Mouse (Mus musculus): ENCODE results near the gene Nktr. TPM values are rescaled to one million over a fixed set of nuclear protein-coding genes. Genes with fewer than 3 reads are reported as not detected.

Gene Nktr
- total RNA-seq, 2 experiments from 2014 or later, result 146 to 173 TPM

DNA sequence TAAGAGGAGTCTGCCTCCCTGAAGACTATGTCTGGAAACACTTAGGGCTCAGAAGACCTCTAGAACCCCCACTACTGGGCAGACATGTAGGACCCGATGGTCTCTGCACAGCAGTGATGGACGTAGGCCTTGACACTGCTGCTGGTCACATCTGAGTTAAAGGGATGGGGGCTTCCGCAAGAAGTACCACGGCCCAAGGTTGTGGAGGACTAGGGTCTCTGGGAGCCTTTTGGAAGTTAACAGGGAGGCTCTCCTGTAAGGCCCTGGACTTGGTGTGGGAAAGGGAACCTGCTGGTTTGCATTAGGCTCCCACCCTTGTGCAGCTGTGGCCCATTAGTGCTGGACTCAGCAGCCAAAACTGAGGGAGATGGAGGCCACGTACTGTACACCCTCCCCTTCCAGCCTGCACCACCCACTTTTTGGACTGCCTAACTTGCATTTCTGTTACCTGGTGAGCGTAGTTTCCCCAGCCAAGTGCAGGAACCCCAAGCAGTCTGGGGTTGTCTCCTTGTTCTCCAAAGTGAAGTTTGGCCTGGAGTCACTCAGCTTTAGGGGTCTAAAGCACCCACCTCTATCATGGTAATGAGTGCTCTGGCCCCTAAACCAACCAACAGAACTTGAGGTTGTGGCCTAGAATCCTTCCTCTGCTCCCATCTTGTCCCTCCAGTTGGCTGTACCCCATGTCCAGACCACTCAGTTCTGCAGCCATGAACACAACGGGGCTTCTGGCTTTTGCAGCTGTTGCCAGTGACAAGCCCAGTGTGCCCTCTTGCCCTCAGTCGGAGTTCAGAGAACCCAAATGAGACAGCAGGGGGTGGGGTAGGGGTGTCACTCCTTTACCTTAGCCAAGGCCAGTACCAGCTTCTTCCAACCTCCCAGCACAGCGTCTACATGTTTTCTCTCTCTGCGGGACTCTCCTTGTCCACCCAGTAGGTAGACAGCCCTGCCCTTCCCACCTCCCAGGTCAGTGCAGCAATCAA, 39.2 kb downstream of the Nktr start:
- ATAC-seq (replicated peaks; ENCODE audit: low FRiP score, low TSS enrichment, poor library complexity, severe bottlenecking), result no peak

DNA sequence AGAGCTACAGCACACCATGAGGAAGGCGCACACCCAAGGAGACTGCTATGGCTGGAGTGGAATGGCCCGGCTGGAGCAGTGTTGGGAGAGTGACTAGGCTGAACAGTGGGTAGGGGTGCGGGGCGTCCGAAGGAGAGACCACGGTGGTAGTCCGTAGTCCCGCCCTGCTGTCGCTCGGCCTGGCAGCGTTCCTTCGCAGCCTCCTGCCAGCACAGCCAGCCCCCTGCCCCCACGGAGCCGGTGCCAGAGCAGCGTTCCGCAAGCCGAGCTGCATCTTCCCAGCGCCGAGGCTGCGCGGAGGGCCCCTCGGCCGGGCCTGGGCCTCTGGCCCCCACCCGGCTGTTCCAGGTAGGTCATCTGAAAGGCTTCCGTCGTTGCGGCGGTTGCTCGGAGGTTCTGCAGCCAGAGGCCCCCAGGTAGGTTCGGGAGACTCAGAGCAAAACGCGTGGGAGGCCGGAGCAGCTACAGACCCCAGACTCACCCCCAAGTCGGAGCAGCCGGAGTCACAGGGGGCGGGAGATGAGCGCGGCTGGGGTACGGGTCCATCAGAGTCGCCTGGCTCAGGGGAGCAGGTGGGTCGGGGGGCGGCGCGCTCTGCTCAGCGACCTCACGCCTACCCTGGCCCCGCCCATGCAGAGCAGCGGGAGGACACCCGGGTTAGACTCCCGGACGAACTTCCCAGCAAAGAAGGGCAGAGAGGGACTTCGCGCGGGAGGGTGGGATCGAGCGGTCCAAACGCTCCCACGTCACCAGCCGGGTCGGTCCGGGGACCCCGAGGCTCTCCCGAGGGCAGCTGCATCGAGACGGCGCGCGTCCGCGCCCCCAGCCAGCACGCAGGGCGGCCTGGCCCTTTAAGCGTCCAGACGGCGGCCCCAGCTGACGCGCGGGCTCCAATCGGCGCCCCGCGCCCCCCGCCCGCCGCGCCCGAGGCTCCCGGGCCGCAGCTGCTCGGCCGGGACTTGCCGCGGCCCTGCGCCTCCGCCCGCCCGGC, 40.4 kb downstream of the Nktr start, which contains the start of gene Zfp651:
TSS of gene Zfp651 (plus strand) at position 240 of the 991 bp plus-strand sequence.
- ATAC-seq (replicated peaks; ENCODE audit: low FRiP score, low TSS enrichment, poor library complexity, severe bottlenecking), result peak; percentile 23; the same call in 1 of the 2 replicates

- ATAC-seq (replicated peaks; ENCODE audit: low FRiP score, low TSS enrichment, poor library complexity, severe bottlenecking), result no peak
These were observed 41.5 kb downstream of the Nktr start for GRCm38 (mm10) chr9:121760271-121761090.

DNA sequence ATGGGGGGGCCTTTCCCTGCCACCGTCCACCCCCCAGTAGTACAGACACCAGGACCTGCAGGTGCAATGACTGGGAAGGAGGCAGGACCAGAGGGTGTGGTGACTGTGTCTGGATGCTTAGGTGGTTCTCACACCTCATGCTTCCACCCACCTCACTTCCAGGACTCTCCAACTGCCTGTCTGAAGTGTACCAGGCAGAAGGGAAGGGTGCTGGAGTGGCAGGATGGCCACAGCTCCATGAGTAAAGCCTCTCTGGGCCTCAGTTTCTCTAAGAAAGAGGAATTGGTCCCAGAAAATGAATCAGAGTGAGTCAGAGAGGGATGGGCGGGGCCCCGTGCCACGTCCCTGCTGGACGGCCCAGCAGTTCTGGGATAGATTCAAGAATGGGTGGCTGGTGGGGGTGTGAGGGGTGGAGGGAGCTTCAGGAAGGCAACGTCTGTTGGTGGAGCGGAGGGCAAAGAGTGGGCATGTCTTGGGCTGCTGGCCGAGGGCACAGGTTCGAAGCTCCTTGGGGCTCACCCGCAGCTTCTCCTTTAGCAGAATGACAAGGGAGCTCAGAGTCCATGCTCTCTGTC, 42.2 kb downstream of the Nktr start:
- ATAC-seq (replicated peaks; ENCODE audit: low FRiP score, low TSS enrichment, poor library complexity, severe bottlenecking), result no peak

DNA sequence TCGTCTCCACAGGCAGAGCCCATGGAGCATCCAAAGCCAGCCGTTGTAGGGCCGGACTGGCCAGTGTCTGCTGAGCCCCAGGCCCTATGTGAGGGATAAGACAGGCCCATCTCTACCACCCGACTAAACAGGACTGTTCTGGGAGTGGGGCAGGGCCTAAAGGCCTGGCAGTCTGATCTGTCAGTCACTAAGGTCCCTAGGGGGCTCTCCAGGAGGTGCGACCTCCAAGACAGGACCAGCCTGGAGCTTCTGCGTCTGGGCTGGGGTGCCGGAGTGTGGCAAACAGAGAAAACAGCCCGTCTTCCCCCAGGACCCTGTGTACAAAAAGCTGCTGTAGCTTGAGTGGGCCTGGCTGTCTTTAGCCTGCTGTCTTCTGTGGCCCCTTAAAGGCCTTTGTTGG, 42.8 kb downstream of the Nktr start:
- no peak for ATAC-seq (replicated peaks; ENCODE audit: low FRiP score, low TSS enrichment, poor library complexity, severe bottlenecking)

DNA sequence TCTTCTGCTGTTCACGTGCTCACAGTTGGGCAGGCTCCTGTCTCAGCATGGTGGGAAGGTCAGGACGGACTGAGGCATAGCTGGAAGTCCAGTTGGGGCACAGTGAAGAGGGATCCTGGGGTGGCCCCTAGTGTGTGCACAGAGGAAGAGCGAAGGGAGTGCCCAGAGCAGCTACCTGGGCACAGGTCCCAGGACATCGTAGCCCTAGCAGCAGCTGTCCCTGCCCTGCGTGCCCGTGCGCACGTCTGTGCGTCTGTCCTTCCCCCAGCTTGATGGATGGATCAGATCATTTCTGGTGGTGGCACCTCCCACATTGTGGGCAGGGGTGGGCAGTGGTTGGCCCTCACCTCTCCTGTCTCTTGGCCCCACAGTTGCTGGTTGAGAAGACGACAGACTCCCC, 43.3 kb downstream of the Nktr start:
- no peak for ATAC-seq (replicated peaks; ENCODE audit: low FRiP score, low TSS enrichment, poor library complexity, severe bottlenecking)

DNA sequence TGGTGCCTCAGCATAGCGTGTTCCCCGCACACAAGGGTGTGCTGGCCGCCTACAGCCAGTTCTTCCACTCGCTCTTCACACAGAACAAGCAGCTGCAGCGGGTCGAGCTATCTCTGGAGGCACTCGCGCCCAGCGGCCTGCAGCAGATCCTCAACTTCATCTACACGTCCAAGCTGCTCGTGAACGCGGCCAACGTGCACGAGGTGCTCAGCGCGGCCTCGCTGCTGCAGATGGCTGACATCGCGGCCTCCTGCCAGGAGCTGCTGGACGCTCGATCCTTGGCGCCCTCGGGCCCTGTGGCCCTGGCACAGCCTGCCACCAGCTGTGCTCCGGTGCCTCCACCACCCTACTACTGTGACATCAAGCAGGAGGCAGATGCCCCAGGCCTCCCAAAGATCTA, 43.8 kb downstream of the Nktr start:
- no peak for ATAC-seq (replicated peaks; ENCODE audit: low FRiP score, low TSS enrichment, poor library complexity, severe bottlenecking)

DNA sequence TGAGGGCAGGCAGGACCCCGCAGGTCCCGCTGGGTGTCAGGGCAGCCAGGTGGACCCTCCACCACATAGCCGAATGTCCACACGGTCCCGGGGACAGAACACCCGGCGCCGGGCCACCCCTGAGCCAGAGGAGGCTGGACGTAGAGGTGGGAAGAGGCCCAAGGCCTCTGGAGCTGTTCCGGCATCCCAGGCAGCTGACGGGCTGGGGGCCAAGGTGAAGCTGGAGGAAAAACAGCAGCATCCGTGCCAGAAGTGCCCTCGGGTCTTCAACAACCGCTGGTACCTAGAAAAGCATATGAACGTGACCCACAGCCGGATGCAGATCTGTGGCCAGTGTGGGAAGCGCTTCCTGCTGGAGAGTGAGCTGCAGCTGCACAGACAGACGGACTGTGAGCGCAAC, 44.7 kb downstream of the Nktr start:
- ATAC-seq (replicated peaks; ENCODE audit: low FRiP score, low TSS enrichment, poor library complexity, severe bottlenecking), result no peak

- no peak for ATAC-seq (replicated peaks; ENCODE audit: low FRiP score, low TSS enrichment, poor library complexity, severe bottlenecking)
These were observed 46.3 kb downstream of the Nktr start for GRCm38 (mm10) chr9:121765166-121765855.

GRCm38 (mm10) chr9:121772412-121772811, 53.4 kb downstream of the Nktr start:
- no peak for ATAC-seq (replicated peaks; ENCODE audit: low FRiP score, low TSS enrichment, poor library complexity, severe bottlenecking)

DNA sequence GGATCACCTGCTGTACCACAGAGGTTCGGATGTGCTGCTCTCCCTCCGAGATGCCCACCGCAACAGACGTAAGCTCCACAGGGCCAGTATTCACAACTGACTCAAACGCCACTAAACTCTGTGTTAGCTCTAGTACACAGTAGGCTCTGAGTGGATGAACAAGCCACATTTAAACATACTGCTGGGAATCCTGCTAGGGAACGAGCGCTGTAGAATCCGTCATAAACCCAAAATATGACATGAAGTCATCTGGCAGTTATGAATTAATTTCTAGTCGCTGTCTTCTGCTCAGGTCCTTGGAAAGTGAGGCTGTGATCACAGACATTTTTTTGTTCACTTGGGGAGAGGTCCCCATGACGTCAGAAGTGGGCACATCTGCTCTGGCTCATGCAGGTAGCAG, 57.0 kb downstream of the Nktr start:
- no peak for ATAC-seq (replicated peaks; ENCODE audit: low FRiP score, low TSS enrichment, poor library complexity, severe bottlenecking)

GRCm38 (mm10) chr9:121776511-121776910, 57.5 kb downstream of the Nktr start:
- no peak for ATAC-seq (replicated peaks; ENCODE audit: low FRiP score, low TSS enrichment, poor library complexity, severe bottlenecking)

GRCm38 (mm10) chr9:121777484-121778065, 58.6 kb downstream of the Nktr start, which contains the start of gene Klhl40:
Klhl40 (plus strand) TSS chr9:121777607.
- no peak for ATAC-seq (replicated peaks; ENCODE audit: low FRiP score, low TSS enrichment, poor library complexity, severe bottlenecking)

GRCm38 (mm10) chr9:121778066-121778624, 59.2 kb downstream of the Nktr start:
- ATAC-seq (replicated peaks; ENCODE audit: low FRiP score, low TSS enrichment, poor library complexity, severe bottlenecking), result no peak

- no peak for ATAC-seq (replicated peaks; ENCODE audit: low FRiP score, low TSS enrichment, poor library complexity, severe bottlenecking)
These were observed 65.8 kb downstream of the Nktr start for GRCm38 (mm10) chr9:121784801-121785200.

DNA sequence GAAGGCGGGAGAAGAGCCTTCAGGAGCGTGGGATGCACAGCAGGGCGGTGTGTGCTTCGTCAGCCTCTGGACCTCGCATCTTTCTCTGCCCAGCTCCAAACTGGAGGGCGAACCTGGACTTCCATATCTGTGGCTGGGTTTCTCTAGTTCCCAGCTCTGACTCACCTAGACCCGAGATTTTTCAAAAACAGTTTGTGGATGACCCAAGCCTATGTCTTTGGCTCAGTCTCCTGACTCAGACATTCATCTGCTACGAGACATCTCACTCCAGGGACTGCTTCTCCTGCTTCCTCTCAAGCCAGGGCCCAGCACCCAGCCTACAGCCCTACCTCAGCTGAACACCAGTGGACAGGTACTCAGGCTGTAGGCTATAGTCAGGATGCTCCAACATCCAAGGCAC, 66.3 kb downstream of the Nktr start:
- ATAC-seq (replicated peaks; ENCODE audit: low FRiP score, low TSS enrichment, poor library complexity, severe bottlenecking), result no peak

DNA sequence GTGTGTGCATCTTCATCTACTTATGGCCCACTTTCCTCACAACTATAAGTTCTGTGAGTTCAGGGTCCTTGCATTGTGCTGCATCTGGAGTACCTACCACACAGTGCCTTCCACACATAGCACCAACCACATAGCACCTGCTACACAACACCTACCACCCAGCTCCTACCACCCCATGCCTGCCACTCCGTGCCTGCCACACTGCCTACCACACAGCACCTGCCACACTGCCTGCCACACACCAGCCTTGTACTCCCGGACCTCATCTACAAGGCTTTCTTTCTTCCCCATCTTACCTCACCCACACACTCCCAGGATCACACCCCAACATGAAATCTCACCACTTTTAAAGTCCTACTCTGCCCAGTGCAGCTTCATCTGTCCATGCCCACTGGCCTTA, 67.4 kb downstream of the Nktr start:
- no peak for ATAC-seq (replicated peaks; ENCODE audit: low FRiP score, low TSS enrichment, poor library complexity, severe bottlenecking)

- ATAC-seq (replicated peaks; ENCODE audit: low FRiP score, low TSS enrichment, poor library complexity, severe bottlenecking), result peak; percentile 62
These were observed 72.2 kb downstream of the Nktr start for GRCm38 (mm10) chr9:121791206-121791605.

All from megakaryocyte-erythroid progenitor cell, adult 5-6 weeks (primary cell).